Mouse (Mus musculus): ENCODE results near the gene Cltc. TPM values are rescaled to one million over a fixed set of nuclear protein-coding genes. Genes with fewer than 3 reads are reported as not detected.

Cltc gene
- polyA plus RNA-seq, 1 experiment = 374 TPM

GRCm38 (mm10) chr11:86684126-86685012 is 73.0 kb downstream of the Cltc start:
- no peak for DNase-seq (ENCODE audit: extremely low spot score in 1 of 2, low spot score in 1 of 2)

GRCm38 (mm10) chr11:86683395-86684125 is 73.8 kb downstream of the Cltc start, which contains the start of the genes Vmp1 and Ptrh2:
Gene Vmp1 (minus strand): TSS chr11:86683836.
Gene Ptrh2 (plus strand): TSS chr11:86683985.
- DNase-seq (ENCODE audit: extremely low spot score in 1 of 2, low spot score in 1 of 2) = peak; percentile 91 to 94

GRCm38 (mm10) chr11:86682861-86683260 is 74.5 kb downstream of the Cltc start:
- DNase-seq (ENCODE audit: extremely low spot score in 1 of 2, low spot score in 1 of 2) = no peak

GRCm38 (mm10) chr11:86681423-86681822 is 75.9 kb downstream of the Cltc start:
- no peak for DNase-seq (ENCODE audit: extremely low spot score in 1 of 2, low spot score in 1 of 2)

GRCm38 (mm10) chr11:86680729-86681128 is 76.6 kb downstream of the Cltc start:
- DNase-seq (ENCODE audit: extremely low spot score in 1 of 2, low spot score in 1 of 2) = no peak

GRCm38 (mm10) chr11:86678957-86679356 is 78.4 kb downstream of the Cltc start:
- DNase-seq (ENCODE audit: extremely low spot score in 1 of 2, low spot score in 1 of 2) = no peak

- no peak for DNase-seq (ENCODE audit: extremely low spot score in 1 of 2, low spot score in 1 of 2)
Observed at GRCm38 (mm10) chr11:86675520-86675919, 81.8 kb downstream of the Cltc start.

GRCm38 (mm10) chr11:86672772-86673171 is 84.6 kb downstream of the Cltc start:
- no peak for DNase-seq (ENCODE audit: extremely low spot score in 1 of 2, low spot score in 1 of 2)

GRCm38 (mm10) chr11:86671041-86671675 is 86.2 kb downstream of the Cltc start:
- DNase-seq (ENCODE audit: extremely low spot score in 1 of 2, low spot score in 1 of 2) = peak; percentile 50 to 76

- DNase-seq (ENCODE audit: extremely low spot score in 1 of 2, low spot score in 1 of 2) = no peak
Observed at GRCm38 (mm10) chr11:86668169-86668568, 89.2 kb downstream of the Cltc start.

GRCm38 (mm10) chr11:86667553-86667952 is 89.8 kb downstream of the Cltc start:
- DNase-seq (ENCODE audit: extremely low spot score in 1 of 2, low spot score in 1 of 2) = no peak

GRCm38 (mm10) chr11:86664406-86664805 is 93.0 kb downstream of the Cltc start:
- no peak for DNase-seq (ENCODE audit: extremely low spot score in 1 of 2, low spot score in 1 of 2)

GRCm38 (mm10) chr11:86663977-86664376 is 93.4 kb downstream of the Cltc start:
- no peak for DNase-seq (ENCODE audit: extremely low spot score in 1 of 2, low spot score in 1 of 2)

GRCm38 (mm10) chr11:86662986-86663895 is 94.1 kb downstream of the Cltc start:
- no peak for DNase-seq (ENCODE audit: extremely low spot score in 1 of 2, low spot score in 1 of 2)

- DNase-seq (ENCODE audit: extremely low spot score in 1 of 2, low spot score in 1 of 2) = no peak
Observed at GRCm38 (mm10) chr11:86657863-86658262, 99.5 kb downstream of the Cltc start.

- no peak for DNase-seq (ENCODE audit: extremely low spot score in 1 of 2, low spot score in 1 of 2)
Observed at GRCm38 (mm10) chr11:86656849-86657567, 100.4 kb downstream of the Cltc start.

GRCm38 (mm10) chr11:86655671-86656070 is 101.7 kb downstream of the Cltc start:
- no peak for DNase-seq (ENCODE audit: extremely low spot score in 1 of 2, low spot score in 1 of 2)

- no peak for DNase-seq (ENCODE audit: extremely low spot score in 1 of 2, low spot score in 1 of 2)
Observed at GRCm38 (mm10) chr11:86654096-86654495, 103.3 kb downstream of the Cltc start.

GRCm38 (mm10) chr11:86653446-86653845 is 103.9 kb downstream of the Cltc start:
- peak; percentile 25 to 84 for DNase-seq (ENCODE audit: extremely low spot score in 1 of 2, low spot score in 1 of 2)

Data from frontal cortex, adult 2 months (tissue).